Mouse (Mus musculus) heart, adult 11 months (tissue): Measurements from ENCODE around the gene Sipa1l1.

Source experiments
- DNase-seq: peaks from one replicate; pipeline ENCODE4 v3.0.0; 2022

The Sipa1l1 gene

DNA sequence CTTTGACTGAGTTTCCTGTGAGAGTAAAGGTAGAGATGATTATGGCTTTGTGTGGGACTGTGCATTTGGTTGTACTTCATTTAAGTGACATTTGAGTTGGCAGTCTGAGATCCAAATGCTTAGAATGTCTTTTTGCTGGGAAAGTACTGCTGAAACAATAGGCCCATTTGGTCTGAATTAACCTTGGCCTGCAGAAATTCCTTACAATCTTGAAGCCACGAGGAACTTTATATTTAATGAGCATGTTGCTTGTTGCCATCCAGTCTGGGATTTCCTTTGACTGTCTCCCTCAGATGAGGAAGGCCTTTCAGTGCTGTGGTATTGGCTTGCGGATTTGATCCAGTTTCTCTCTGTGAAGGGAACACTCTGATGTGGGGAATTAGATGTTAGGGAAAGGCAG lies 43.9 kb downstream of the Sipa1l1 start:
- DNase-seq = no peak

DNA sequence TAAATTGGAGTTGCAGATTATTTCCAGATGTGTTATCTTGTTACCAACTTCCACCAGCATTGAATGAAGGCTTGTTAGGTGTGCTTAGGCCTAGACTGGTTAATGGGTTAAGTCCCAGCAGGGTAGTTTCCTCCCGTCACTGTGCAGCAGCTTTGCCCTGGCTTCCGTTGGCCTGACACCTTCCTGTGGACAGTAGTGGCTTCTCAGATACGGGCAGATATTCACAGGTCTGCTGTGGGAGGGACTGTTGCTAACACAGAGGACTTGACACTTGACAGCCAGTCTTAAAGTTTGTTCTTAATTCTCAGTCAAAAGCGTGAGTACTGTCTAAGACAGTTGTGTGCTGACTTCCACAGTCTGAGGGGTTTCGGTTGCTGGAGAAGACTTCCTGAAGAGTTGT lies 45.8 kb downstream of the Sipa1l1 start:
- DNase-seq = no peak

DNA sequence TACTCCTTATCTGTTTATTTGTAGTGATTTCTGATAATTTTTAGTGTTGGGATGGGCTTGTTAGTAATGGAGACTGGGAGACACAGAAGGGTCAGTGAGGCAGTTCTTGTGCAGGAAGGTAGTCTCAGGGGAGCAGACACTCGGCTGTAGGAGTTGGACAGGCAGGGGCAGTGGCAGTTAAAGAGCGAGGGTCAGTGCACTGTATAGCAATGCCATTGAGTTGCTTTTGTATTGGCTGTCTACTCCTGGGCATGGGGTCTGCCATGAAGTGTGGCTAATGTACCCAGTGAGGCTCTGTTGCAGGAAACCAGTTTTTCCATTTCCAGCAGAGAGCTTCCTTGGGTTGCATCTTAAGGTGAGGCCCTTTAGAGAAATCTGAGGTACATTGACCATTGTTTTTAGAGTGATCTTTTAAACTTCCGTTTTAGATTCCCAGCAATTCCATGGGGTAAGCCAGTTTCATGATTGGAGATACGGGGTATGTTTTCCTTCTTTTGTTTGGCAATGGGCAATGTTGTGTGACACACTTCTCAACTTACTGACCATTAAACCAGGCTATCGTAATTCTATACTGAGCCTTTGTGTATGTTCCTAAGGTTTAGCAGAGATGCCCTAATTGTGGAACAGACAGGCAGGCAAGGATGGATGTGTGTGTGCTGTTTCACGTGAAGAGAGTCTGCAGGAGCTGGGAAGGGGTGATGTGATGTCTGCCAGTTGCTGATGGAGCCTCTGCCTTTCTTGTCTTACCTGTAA lies 47.9 kb downstream of the Sipa1l1 start:
- no peak for DNase-seq

DNA sequence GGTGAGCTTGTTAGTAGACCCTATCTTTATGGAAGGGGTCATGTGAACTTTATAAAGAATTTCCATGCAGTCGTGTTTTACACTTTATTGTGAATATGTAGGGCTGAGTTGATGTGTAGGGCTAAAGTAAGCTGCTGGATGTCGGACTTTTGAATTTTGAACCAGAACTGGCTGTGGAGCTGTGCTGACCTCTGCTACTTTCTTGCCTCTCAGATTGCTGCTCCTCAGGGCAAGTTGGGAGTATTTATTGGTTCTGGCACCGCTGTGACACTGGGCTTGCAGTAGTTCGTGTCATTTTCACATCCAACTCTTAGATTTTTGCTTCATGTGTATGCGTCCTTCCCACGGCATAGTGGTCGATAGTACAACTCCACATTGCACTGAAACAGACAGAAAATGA lies 49.1 kb downstream of the Sipa1l1 start:
- DNase-seq = no peak

DNA sequence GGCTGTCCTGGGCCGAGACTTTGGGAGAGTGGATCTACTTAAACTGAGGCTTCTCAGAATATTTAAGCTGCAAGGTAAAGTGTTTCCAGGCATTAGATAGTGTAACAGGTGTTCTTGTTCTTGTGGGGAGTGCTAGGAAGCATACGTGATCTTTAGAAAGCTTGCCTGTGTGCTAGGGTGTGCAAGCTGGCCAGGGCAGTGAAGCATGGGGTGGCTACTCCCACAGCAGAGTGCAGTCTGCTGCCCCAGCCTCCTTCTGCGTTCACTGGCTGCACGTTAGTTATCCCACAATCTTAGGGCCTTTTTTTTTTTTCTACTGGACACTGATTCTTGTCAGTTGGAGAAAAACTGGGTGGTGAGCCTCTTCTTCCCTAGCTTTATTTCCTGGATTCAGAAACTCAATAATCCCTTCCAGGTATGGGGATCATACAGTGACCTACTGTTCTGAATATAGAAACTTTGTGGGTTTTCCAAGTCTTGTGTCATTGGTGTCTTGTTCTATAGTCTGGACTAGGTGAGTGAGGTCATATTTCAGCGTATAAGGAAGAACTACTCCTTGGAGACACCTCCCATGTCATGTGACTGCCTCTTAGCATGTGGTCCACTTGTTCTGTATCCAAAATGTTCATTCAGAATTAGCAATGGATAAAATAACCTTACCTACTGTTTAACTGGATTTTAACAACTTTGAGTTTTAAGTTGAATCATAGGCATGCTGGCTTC lies 51.4 kb downstream of the Sipa1l1 start:
- no peak for DNase-seq

DNA sequence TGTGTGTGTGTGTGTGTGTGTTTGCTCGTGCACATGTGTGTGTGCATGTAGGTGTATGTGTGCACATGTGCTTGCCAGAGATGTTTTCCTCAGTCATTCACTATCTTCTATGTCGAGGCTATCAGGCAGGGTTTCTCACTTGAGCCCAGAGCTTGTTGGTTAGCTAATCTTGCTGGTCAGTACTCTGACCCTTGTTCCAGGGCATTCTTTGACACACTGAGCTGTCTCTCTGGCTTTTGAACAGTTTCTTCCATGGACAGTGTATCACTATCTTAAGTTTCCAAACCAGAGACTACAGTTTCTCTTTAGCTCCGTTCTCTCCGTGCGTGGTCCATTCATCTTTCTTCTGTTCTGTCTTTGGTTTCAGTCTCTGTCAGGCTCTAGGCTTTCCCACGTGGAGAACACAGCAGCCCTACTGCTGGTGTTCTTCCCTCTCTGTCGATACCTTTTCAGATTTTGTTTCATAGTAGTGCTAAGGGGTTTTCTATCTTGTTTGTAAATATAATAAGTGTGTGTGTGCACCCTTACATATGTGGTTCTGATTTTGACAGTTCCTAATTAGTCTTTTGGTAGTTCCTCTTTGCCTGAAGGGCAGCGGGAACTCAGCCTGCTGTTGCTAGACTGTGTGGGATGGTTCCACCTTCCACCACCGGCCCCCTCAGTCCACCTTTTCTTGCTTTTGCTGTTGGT lies 54.2 kb downstream of the Sipa1l1 start:
- no peak for DNase-seq

DNA sequence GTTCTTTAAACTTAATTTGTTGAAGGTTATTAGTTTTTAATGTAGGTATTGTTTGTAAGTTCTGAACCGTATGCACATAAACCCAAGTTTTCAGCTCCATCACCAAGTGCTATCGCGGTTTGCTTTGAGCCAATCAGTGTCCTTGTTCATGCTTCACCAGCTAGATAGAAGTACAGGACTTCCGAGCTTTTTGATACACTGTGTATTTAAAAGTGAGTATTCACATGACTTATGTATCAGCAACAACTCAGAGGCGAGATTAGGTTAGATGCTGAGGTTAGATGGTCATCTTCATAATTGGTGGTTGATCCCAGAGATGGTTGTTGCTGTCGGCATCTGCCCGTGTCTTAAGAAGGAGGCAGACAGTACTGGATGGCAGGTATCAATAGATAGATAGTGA lies 55.7 kb downstream of the Sipa1l1 start:
- no peak for DNase-seq

DNA sequence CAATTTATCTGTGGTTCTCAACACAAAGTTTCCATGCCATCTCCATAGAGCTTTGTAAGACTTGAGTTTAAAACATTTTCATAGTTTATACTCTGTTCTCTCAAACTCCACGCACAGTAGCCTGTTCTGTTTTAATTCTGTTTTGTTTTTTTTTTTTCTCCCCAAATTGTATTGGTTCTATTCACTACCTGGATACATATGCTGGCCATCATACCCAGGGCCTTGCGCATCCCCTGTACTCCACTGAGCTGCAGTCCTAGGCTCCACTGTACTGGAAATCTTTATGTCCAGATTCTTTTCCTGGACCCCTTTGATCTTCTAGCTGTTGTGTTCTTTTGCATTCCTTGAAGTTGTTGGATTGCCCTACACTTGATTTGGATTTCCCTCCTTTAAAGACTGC lies 56.2 kb downstream of the Sipa1l1 start:
- no peak for DNase-seq

DNA sequence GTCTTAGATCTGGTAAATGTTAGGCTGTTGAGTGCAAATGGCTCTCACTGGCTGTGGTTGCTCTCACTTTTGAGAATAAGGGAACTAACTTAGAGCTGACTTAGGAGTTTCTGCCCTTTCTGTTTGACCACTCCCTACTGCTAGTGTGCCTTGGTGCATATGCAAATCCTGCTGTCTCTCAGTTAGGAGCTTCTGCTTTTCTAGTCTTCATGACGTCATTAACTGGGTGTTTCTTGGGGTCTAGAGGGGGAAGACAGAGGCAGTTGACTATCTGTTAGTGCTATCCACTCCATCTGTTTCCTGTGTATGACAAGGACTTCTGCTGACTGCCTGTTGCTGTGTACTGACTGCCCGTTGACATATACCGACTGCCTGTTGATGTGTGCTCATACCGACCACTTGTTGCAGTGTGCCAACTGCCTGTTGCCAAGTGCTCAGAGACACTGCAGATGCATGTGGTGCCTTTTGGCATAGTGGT lies 56.7 kb downstream of the Sipa1l1 start:
- peak; percentile 98 for DNase-seq

DNA sequence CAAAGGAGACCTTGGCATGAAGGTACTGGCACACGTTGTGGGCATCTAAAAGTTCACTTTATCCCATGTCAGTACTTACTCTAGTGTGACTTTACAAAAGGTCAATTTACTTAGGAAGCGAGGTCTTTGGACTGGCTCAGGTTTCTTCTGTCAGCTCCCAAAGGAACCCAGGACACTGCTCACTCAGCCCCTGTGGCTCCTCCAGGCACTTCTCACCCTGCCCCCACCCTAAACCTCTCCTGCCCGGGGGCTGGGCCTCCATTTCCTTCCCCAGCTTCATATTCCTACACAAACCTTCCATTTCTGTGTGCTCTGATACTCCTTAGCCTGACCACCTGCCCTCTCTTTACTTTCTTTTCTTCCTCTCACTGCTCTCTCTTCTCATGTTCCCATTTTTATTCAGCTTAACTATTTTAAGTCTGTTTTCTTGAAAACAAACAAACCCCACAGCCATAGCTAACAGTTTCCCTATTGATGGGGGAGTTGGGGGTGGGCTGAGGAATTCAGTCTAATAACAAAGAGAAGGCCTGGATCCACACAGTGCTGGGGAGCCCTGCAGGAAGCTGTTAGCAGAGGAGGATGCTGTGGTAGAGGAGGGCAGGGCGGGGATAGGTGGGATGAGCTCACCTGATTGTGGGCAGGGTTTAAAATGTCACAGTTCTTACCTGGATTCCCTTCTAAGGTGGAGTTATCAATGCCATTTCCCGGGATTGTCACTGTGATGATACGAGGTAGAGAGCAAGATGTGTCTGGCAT lies 57.4 kb downstream of the Sipa1l1 start:
- DNase-seq = no peak

DNA sequence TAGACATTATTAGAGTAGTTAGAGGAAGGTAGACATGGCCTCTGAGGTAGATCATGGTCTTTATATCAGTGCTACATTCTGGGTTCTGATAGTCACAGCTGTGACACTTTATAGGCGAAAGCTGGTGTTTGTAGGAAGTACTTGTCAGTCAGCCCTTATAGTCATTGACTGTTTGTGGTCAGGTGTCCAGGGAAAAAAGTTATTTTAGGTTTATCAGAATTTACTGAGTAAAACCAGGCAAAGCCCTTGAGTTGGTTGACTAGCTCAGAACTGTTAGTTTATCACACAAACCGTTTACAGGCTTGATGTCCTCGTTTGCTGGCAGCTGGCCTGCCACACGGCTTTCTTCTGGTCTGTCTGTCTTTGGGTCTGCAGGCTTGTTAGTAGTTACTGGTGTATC lies 61.0 kb downstream of the Sipa1l1 start:
- no peak for DNase-seq

DNA sequence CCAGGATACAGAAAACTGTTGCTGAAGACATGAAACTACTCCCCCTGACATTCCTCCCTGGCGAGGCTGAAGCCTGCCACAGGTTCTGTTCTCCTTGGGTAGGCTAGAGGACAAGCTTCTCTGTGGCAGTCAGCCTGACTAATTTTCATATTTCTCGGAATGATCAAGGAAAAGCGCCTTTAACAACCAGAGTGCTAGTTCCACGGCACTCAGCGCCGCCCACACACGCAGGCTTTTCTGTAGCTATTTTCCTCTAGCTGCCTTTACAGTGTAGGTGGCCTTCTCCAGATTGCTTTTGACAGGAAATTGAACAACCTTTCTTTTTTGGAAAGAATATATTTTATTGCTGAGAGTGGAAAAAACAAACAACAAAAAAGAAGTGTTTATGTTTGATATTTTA lies 62.1 kb downstream of the Sipa1l1 start:
- no peak for DNase-seq

DNA sequence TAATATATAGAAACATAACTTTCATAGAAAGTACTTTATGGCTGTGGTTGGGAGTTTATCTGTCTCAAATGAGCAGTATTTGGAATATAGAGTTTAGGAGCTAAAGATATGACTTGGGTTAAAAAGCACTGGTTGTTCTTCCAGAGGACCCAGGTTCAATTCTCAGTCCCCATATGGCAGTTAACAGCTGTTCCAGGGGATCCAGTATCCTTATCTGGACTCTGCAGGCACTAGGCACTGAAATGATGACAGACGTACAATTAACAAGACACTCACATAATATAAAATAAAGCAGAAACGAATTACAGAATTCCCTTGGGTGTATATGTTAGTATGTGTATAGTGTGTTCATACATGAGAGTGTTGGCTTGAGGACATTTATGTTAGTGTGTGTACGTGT lies 64.1 kb downstream of the Sipa1l1 start:
- DNase-seq = no peak

DNA sequence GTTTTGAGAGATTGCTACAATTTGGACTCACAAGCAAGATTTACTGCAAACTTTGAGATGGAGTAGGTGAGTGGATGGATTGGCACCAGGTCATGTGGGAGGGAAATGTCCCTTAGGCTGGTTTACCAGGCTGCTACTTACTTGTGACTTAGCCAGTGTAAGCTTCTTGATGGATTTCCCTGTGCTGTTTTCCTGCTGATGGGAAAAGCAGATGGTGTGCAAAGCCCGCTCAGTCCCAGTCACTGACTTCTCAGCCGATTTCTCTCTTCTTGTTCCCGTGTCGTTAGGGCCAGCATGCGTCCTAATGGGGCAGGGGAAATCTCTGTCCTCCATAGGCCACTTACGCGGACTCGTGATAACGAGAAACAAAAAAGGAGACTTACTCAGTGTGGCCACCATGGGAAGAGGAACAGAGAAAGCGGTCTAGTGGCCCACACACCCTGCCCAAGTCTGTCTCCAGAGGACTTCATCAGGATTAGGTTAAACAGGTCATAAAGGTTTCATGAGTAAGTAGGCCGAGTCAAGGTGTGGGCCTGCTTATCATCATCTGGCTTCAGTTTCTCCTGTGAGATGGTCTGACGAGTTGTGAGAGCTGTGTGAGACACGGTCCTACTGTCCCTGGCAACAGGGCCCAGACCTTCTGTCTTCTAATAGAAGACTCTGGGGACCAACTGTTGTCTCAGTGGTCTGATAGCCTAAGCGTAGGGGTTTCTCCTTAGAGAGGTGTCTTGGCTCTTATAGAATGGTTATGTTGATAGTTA lies 65.5 kb downstream of the Sipa1l1 start:
- DNase-seq = peak; percentile 79

DNA sequence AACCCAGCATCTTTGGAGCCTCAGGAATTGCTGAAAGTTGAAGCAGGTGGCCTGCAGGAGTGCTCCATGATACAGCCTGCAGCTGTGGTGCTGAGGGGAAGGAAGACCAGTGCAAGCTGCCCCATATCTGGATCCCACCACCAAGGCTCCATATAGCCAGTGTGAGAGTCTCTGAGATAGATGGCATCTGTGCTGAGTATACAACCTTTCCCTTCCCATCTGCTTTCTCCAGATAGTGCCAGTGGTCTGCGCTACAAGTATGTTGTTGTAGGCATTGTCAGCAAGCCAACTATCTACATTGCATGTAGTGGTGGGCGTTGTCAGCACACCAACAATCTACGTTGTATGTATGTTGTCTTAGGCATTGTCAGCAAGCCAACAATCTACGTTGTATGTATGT lies 68.0 kb downstream of the Sipa1l1 start:
- no peak for DNase-seq

DNA sequence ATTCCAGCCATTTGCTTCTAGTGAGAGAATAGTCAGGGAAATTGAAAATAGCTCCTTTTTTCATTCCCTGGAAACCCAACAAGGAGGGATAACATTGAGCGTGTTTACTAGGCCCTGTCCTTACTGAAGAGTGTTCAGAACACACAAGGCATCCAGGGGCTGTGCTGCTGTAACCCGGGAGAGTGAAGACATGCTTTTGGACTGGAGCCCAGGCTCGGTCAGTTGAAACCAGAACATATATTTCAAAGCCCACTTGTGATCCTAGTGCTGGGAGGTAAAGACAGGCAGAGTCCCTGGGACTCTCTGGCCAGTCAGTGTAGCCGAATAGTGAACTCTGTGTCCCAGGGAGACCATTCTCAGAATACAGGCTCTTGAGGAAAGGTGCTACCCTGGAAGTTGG lies 68.8 kb downstream of the Sipa1l1 start:
- DNase-seq = no peak

DNA sequence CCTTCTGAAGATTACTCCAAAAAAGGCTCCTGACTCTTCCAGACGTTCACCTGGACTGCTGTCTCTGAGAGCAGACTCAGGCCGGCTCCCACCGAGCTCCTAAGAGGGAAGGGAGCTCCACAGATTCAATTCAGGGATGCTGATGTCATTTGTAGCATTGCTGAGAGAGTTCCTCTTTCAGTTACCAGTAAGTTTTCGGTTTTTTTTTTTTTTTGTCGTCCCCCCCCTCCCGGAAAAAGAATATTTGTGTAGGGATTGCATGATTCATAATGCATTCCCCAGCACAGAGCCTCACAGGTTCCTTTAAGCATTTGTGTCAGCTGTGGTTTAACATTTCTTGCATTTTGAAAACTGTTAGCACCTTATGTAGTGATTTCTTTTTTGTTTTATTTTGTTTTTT lies 71.6 kb downstream of the Sipa1l1 start:
- no peak for DNase-seq

DNA sequence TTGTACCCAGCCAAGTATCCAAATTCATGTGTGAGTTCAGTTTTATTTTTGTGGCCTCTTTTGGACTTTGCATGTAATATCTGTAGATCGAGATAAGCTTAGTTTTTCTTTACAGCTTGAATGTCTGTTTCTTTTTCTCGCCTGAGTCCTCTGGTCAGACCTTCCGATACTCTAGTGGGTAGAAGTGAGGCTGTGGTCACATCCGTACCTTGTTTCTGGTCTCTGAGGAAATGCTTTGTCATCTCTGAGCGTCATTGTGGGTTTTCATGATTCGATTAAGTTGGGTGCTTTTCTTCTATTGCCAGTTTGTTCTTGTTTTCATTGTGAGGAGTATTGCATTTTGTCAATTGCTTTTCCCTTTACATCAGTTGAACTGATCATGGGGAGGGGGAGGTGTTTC lies 76.1 kb downstream of the Sipa1l1 start:
- DNase-seq = no peak

DNA sequence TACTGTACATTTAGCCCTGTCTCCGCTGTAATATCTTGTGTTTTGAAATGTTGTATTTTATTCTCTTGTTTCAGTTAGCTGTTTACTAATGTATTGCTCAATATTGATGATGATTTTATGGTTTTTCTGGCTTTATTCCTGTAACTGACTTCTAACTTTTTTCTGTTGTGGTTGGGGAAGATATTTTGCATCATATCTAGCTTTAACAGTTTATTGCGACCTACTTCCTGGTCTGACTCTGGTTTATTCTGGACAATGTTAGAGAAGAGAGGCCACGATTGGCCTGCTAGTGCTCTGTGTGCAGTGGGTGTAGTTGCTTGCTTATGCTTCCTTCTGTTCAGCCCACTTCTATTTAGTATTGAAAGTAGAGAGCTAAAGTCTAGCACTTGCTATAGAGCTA lies 77.3 kb downstream of the Sipa1l1 start:
- DNase-seq = no peak

DNA sequence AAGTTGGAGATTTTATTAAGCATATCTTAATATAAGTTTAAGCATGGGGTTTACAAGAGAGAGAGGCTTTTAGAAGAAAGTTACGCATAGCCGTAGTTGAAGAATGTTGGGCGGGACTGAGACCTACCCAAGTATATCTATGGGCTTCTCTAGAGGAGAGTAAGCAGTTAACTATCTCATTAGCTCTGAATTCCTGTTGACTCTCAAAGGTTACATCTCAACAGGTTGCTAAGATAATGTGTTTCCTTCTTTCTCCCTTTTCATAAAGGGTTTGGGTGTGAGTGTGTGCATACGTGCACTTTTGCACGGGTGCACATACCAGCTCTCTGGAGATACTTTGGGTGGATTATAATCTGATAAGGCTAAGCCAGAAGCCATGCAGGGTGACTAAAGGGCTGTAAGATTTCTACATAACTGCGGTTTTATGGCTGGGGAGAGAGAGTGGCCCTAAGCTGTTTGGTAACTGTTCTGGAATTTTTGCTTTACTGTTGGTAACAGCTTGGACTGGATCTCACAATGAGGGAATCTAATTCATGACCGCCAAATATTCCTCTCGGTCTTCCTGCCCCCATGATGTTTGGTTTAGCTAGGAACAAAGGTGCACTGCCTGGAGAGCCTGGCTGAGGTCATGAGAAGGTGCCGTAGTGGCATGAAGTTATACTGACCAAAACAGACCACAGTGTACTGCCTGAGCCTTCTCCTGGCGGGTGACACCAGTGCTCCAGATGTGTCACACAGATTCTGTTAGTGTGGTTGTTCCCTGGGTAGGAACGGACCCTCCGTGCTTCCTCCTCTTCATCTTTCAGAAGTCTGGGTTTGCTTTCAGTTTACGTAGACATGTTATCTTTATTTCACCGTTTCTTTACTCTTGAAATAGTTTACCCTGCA lies 78.5 kb downstream of the Sipa1l1 start:
- no peak for DNase-seq

DNA sequence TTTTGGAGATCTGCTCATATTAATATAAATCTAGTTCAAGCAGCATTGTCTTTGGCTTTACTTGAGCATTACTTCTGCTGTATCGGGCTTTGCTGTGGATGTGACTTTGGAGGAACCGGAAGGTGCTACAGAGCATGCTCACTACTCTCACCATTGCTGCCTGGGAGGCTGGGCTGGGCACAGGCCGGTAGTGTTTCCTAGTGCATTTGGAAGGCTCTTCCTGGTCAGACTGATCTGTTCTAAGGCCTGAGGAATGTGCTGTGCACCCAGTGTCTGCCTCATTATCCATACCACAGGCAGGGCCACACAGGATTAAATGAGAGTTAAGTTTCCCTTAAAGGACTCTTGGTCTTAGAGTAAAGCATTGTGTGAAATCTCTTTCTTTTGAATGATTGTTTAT lies 79.4 kb downstream of the Sipa1l1 start:
- DNase-seq = peak; percentile 90
